Comparison of ENCODE assay signal across 25 mouse cellular contexts in the genomic region with DNA sequence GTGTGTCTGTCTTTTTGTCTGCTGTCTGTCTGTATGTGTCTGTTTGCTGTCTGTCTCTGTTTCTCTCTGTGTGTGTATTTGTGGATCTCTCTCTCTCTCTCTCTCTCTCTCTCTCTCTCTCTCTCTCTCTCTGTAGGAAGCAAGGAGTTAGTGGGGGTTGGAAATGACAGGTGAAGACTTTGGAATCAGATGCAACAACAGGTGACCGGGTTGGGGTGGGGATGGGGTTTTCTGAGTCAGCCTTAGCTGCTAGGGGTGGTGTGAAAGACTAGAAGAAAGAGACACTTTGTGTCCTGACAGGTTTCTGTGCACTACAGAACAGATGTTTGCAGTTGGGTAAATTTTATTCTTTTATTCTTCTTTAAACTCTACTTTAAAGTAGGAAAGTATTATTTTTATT.
"Had no signal": no experiment of that assay in that cellular context is flagged by ENCODE, and none has a peak within 500 bp of the region (broad histone marks: within the 10 kb centered on the region; RNA-seq: fewer than 3 reads in every experiment).

No protein-coding gene starts in this region.

- DNase-seq: gastrocnemius, postnatal 25 days; heart, adult 18-20 months; heart, postnatal 10 days; heart, postnatal 4 days; kidney, adult 11 months; kidney, adult 2 months; kidney, adult 9 months; kidney, postnatal 14 days; kidney, postnatal 36 days; layer of hippocampus, postnatal 36 days; left cerebral cortex, postnatal 4 days had no signal

- H3K4me3 ChIP-seq: heart, embryonic 10.5 days; heart, embryonic 12.5 days; hindbrain, embryonic 10.5 days; hindbrain, embryonic 12.5 days; kidney, embryonic 15.5 days; layer of hippocampus, adult 2 months; limb, embryonic 13.5 days; limb, embryonic 15.5 days; liver, embryonic 12.5 days had no signal

- H3K4me1 ChIP-seq: hindbrain, embryonic 10.5 days; hindbrain, embryonic 12.5 days; limb, embryonic 15.5 days; liver, embryonic 12.5 days had no signal

- H3K4me2 ChIP-seq: heart, embryonic 12.5 days; hindbrain, embryonic 12.5 days; hindbrain, embryonic 14.5 days; kidney, embryonic 15.5 days; limb, embryonic 13.5 days; limb, embryonic 15.5 days; liver, embryonic 12.5 days had no signal

- H3K36me3 ChIP-seq: heart, embryonic 10.5 days; heart, embryonic 12.5 days; hindbrain, embryonic 10.5 days; hindbrain, embryonic 12.5 days; kidney, embryonic 15.5 days; limb, embryonic 13.5 days; limb, embryonic 15.5 days; liver, embryonic 12.5 days had no signal

- H3K27ac ChIP-seq: heart, embryonic 10.5 days; hindbrain, embryonic 10.5 days; hindbrain, embryonic 12.5 days; hindbrain, embryonic 14.5 days; kidney, embryonic 15.5 days; kidney, postnatal 0 days; layer of hippocampus, adult 2 months; limb, embryonic 13.5 days; limb, embryonic 15.5 days; liver, embryonic 12.5 days; liver, embryonic 14.5 days had no signal

- H3K27me3 ChIP-seq: heart, embryonic 12.5 days; hindbrain, embryonic 12.5 days; kidney, embryonic 15.5 days; limb, embryonic 13.5 days; limb, embryonic 15.5 days; liver, embryonic 12.5 days had no signal

- ATAC-seq: hindbrain, embryonic 16.5 days; inflammation-experienced regulatory T-cells, adult 6 months; liver, embryonic 12.5 days had no signal

- H3K9me3 ChIP-seq: heart, embryonic 10.5 days; heart, embryonic 12.5 days; hindbrain, embryonic 10.5 days; hindbrain, embryonic 12.5 days; kidney, embryonic 15.5 days; limb, embryonic 13.5 days; limb, embryonic 15.5 days; liver, embryonic 12.5 days had no signal

- H3K9ac ChIP-seq: heart, embryonic 12.5 days; hindbrain, embryonic 12.5 days; hindbrain, embryonic 14.5 days; kidney, embryonic 15.5 days; limb, embryonic 13.5 days; limb, embryonic 15.5 days; liver, embryonic 12.5 days; liver, embryonic 14.5 days had no signal
